Mouse (Mus musculus) megakaryocyte progenitor cell, adult 5-6 weeks (primary cell): ENCODE data around the gene Adamts20. TPM values are rescaled to one million over a fixed set of nuclear protein-coding genes. Genes with fewer than 3 reads are reported as not detected.

Experiments
- ATAC-seq: replicated peaks from 2 replicates; pipeline ENCODE4 v1.8.0; 2016; ENCODE audit warnings: mild to moderate bottlenecking, moderate TSS enrichment, inconsistent platforms; ENCODE audit not compliant: poor library complexity
- total RNA-seq, 2 experiments: library from RNA; stranded (forward) in 1 of 2; stranded (reverse) in 1 of 2; fragments of 157-497, 149-512 nt in 1 of 2; fragments of 200-1000 nt in 1 of 2; gene quantifications; 2 replicates each; pipeline versions ENCODE4 v1.2.3 to v1.2.4; 2015 to 2017

Gene Adamts20
- total RNA-seq, 2 experiments from 2014 or later, result not detected

- ATAC-seq, result no peak
Observed at GRCm38 (mm10) chr15:94349052-94349451, 116.2 kb downstream of the Adamts20 start.

GRCm38 (mm10) chr15:94344317-94344716, 120.9 kb downstream of the Adamts20 start:
- no peak for ATAC-seq

DNA sequence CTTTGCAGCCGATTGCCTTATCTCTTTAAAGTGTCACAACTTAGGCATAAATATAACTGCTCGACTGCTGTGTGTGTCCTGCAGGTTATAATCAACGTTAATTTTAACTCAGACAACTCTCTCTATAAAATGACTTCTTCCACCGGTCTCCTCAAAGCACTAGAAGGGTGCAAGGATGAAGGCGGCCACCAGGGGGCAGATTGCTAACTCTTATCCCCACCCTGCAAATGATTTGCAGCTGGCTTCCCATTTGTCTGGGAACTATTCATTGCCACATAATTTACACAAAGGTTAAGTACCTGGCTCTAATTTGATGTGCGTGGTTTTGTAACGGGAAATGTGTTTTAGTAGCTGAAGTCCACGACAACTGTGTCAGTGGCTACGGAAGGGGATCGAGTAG, 122.9 kb downstream of the Adamts20 start:
- ATAC-seq, result peak; percentile 83

DNA sequence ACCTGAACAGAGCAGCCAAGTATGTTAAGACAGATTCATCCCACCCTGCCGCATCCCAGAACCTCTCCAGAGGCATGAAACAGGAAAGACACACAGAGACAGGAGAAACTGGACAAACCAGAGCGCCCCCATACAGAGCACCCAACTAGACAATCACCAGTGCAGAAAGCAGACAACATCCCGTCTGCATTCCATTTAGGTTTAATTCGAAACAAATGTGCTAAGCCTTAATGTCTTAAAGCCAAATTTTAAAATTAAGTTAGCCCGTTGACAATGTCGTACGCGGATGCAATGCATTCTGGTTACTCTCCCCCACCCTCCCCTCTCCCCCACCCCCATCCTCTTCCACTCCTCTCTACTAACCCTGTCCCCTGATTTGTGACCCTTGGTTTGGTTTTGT, 126.2 kb downstream of the Adamts20 start:
- no peak for ATAC-seq

DNA sequence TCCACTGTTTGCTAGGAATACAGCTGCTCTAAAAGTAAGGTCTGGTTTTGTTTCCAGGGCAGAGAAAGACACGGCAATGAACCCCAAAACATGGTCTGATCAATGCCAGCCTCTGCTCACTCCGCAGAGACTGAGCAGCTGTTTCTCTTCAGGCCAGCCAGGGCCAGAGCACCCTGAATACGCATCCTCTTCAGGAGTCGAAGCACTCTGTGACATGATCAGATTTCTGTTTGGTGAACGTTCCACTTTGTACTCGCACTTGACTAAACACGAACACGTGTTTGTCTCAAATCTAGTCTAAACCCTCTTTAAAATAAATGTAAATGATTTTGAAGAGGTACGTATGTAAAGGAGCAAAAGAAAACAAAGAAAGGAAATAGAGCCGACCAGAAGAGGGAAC, 130.6 kb downstream of the Adamts20 start:
- no peak for ATAC-seq

DNA sequence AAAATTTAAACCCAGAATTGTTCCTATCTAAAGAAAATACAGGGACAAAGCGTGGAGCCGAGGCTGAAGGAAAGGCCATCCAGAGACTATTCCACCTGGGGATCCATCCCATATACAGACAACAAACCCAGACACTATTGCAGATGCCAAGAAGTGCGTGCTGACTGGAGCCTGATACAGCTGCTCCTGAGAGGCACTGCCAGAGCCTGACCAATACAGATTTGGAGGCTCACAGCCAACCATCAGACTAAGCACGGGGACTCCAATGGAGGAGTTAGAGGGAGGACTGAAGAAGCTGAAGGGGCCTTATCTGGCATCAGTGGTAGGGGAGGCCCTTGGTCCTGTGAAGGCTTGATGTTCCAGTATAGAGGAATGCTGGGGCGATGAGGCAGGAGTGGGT, 138.6 kb downstream of the Adamts20 start:
- no peak for ATAC-seq

DNA sequence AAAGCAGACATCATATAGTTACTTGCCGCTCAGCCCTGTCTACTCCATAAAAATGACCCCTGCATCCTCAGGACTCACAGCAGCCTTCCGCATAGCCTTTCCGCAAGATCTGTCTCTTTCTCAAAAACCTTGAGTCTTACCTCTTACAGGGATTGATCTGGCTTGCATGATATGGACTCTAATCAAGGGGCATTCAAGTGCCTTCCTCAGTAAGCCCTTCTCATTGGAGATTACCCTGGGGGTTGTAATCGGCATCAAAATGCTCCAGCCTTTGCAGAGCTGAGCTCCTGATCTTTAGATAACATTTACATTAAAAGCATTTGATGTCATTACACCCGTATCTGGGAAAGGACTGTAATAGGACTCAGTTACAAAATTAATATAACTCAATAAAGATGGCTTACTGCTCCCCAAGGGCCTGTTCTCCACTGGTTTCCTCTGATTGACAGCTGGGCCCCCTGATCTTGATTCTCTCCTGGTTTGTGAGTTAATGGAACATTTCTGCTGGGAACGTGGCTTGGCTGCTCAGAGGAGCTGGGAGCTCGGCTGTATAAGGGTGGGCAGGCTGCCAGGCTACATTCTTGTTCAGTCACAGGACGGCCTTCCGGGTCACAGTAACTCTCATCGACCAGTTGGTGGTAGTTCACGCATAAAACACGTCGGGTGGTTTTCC, 139.6 kb downstream of the Adamts20 start:
- no peak for ATAC-seq

DNA sequence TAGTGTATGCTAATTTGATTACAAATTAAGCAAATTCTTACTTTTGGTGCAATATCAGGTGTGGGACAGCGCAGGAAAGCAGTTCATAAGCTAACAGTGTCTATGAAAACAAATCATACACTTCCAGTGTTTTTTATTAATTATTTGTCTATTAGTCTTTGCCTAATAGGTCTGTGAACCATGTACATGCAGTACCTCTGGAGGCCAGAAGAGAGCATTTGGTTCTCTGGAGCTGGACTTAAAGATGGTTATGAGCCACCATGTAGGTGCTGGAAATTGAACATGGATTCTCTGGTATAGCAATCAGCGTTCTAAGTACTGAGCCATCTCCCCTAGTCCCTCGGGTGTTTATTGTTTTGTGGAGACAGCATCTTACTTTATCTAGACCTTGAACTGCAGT, 149.0 kb downstream of the Adamts20 start:
- ATAC-seq, result no peak

- ATAC-seq, result no peak
Observed at GRCm38 (mm10) chr15:94309689-94310088, 155.5 kb downstream of the Adamts20 start.

DNA sequence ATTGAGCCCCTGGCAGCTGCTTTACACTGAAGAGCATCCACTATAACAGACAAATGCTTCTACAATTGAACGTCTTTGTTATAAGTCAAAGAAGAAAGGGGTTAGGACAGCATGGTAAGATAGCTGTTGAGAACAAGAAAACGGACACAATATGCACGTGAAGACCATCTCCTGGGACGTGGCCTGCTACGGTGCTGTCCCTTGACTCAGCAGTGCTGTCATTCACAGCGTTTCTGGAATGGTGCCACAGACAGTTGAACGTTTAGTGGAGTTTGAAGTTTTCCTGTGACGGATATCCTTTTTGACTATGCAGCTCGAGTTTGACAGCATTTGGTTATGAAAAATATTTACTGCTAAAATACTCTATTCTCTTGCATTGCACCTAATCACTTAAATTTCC, 157.3 kb downstream of the Adamts20 start:
- 0 out of 2 replicates have a peak, but pooled peaks have one; percentile 37 for ATAC-seq

DNA sequence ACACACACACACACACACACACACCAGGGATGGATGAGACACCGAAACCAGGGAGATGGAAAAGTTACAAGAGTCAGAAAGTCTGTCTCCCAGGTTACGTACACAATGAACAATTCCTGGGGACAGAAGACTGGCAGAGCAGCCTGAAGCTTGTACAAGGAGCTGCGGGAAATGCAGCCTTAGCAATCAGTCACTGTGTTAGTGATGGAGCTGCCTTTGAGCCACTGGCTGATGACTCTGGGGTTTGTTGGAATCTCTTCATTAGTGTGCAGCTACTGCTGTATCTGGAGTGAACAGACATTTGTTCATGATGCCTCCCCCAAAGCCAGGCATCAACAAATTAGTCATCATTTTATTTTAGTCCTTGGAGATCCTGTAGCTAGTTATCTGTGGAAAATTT, 162.1 kb downstream of the Adamts20 start:
- ATAC-seq, result no peak

GRCm38 (mm10) chr15:94294084-94294483, 171.1 kb downstream of the Adamts20 start:
- no peak for ATAC-seq

DNA sequence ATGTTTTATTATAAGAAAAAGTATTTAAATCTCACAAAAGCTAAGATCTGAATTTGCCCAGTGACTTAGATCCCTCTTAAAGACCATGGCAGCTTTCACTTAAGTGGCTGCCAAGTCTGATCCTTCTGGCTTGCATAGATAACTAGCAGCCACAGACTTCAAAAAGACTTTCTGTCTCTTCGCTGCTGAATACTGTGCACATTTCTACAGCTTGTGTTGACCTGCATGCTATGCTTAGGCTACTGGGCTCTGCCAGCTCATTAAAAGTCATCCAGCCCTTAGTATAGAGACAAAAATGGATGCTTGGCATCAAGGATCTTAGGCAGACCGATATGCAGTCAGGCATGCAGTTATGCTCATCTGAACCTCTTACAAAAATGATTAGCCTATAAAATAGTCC, 177.2 kb downstream of the Adamts20 start:
- ATAC-seq, result no peak

DNA sequence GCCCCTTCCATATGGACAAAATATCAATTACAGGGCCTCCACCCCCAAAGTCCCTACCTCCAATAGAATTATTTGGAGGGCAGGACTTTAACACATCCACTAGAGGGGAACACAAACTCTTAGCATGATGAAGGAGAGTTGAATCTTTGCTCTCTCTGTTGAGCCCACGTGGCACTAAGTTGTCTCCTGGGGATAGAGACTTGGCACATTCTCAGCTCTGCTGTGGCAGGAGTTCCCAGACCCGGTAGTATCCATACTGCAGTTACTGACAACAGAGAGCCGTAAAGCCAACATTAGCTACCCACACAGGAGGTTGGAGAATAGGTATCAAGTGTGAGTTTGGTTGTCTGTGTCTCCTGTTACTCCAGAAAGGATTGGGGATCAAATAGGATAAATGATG, 177.7 kb downstream of the Adamts20 start:
- ATAC-seq, result no peak

DNA sequence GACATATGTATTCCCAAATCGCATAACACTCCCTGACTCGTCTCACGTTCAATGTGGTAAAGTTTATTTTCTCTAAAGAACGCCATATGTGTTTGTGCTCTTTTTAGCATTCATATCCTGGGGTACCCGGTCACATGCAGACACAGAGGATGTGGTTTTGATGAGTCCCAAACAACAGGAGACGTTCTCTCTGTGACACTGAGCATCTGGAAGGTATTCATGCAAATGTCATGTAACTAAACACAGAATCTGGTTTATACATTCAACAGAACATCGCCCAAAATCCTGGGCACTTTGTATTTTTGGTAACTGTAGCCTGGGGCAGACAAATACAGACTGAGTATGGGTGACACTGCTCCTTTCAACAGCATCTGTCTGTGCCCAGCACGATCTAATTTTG, 188.8 kb downstream of the Adamts20 start:
- no peak for ATAC-seq

DNA sequence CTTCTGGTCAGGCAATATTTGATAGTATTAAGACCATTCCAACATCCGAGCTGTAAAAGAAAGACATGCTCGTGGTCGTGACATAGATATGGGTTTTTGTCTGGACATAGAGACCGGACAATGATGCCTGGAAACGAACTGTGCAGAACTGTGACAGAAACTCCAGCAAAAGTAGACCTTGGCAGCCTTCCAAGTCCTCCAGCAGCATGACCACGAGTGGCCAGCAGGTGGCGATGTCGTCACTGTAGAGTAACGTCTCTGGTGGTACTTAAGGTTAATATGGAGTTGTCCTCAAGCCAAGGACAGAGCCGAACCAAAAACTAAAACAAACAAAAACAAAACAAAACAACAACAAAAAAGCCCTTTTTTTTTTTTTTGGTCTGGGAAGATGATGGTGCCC, 199.6 kb downstream of the Adamts20 start:
- peak; percentile 90 for ATAC-seq

DNA sequence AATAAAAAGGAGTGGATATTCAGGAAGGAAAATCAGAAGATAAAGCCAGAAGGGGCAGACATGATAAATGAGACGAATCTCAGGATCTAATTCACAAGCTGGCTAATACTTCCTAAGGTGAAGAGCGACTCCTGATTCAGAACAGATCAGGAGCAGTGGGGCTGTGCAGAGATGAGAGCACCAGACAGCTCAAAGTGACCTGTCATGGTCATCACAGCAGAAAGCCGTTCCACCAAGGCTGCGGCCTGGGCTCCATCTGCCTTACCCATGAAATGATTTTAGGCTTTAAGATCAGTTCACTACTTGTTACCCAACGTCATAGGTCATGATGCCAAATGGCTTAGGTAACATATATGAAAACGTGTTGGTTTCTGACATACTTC, 200.7 kb downstream of the Adamts20 start:
- ATAC-seq, result no peak

GRCm38 (mm10) chr15:94263866-94264496, 201.2 kb downstream of the Adamts20 start:
- peak; percentile 78 for ATAC-seq

GRCm38 (mm10) chr15:94263241-94263640, 202.0 kb downstream of the Adamts20 start:
- ATAC-seq, result peak; percentile 32; the same call in 1 of the 2 replicates

DNA sequence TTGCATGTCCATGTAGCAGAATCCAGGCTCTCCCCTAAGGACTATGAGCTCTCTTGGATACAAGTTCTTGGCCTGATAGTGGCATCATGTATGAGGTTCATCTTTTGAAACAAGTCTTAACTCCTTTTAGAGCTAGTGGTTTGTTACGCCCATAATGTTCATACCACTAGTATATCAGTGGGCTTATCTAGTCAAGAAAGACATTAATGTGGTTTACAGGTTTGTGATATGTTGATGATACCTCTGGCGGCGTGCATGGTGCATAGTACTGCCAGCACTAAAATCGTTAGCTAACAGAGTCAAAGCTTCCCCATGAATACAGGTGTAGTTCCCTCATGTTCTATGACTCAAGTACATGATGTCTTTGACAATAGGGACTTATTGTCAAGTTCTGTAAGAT, 205.7 kb downstream of the Adamts20 start:
- no peak for ATAC-seq

DNA sequence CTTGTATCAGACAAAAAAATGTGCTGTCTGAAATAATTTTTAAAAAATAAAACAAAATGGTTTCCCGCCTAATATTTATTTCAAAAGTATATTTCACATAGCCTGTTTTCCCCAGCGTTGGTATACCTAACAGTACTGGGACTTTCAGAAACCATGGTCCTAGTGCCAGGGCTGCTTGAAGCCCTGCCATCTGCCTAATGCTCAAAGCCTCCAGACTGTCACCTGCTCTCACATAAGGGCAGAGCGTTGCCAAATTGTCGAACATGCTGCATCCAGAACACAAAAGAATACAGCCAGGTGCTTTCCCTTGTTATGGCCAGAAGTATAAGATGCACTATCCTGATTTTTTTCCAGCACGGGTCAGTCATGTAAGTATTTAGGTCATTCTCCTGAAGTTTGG, 209.7 kb downstream of the Adamts20 start:
- ATAC-seq, result no peak

- no peak for ATAC-seq
Observed at GRCm38 (mm10) chr15:94254861-94255516, 210.2 kb downstream of the Adamts20 start.
